Mouse (Mus musculus) left cerebral cortex, postnatal 25 days (tissue): ENCODE data around the gene Ofcc1. TPM values are rescaled to one million over a fixed set of nuclear protein-coding genes. Genes with fewer than 3 reads are reported as not detected.

Experiments
- DNase-seq, 2 experiments: peaks; one replicate each; pipeline ENCODE4 v3.0.0; 2022; ENCODE audit warnings: low spot score in 2 of 2, mixed read lengths in 1 of 2
- intact Hi-C: fragments of 180-260 bp; cut with DNase I; formaldehyde crosslinking; loops from one replicate; pipeline ENCODE4 v1.15.1; 2025
- total RNA-seq, 2 experiments: library from RNA; stranded (reverse); gene quantifications; 2 replicates each; pipeline ENCODE4 v1.2.3; 2021

The Ofcc1 gene
- total RNA-seq, 2 experiments from 2014 or later = not detected

GRCm38 (mm10) chr13:40028827-40029226, 332.4 kb downstream of the Ofcc1 start:
- intact Hi-C loops = no loop called here
- DNase-seq = no peak

- DNase-seq = no peak
- intact Hi-C loops = no loop called here
Observed at GRCm38 (mm10) chr13:40025816-40026215, 335.4 kb downstream of the Ofcc1 start.

GRCm38 (mm10) chr13:40023201-40023777, 338.0 kb downstream of the Ofcc1 start:
- DNase-seq = peak in 1 of 2 experiments; percentile 47
- intact Hi-C loops = no loop called here

- intact Hi-C loops = no loop called here
- DNase-seq = no peak
Observed at GRCm38 (mm10) chr13:40022609-40023008, 338.6 kb downstream of the Ofcc1 start.

- DNase-seq = no peak
- intact Hi-C loops = no loop called here
Observed at GRCm38 (mm10) chr13:40000236-40000635, 361.0 kb downstream of the Ofcc1 start.

GRCm38 (mm10) chr13:39997901-39998300, 363.3 kb downstream of the Ofcc1 start:
- no peak for DNase-seq
- intact Hi-C loops = no loop called here

- no peak for DNase-seq
- intact Hi-C loops = no loop called here
Observed at GRCm38 (mm10) chr13:39979294-39980061, 381.8 kb downstream of the Ofcc1 start.

- DNase-seq = no peak
- intact Hi-C loops = no loop called here
Observed at GRCm38 (mm10) chr13:39968349-39969016, 392.8 kb downstream of the Ofcc1 start.

- intact Hi-C loops = no loop called here
- no peak for DNase-seq
Observed at GRCm38 (mm10) chr13:39957226-39957625, 404.0 kb downstream of the Ofcc1 start.

GRCm38 (mm10) chr13:39956017-39956416, 405.2 kb downstream of the Ofcc1 start:
- intact Hi-C loops = no loop called here
- no peak for DNase-seq
